Mouse (Mus musculus): ENCODE measurements around the gene Dock9.
"Not testable (repeated sequence)": the region's sequence is repeated elsewhere in the genome, so short reads cannot be mapped to it uniquely, and the experiment has no call there.

Dock9 gene

GRCm38 (mm10) chr14:121738431-121739403 is 58.9 kb downstream of the Dock9 start:
- DNase-seq (ENCODE audit: low spot score in 2 of 2), result peak; percentile 63 to 79

GRCm38 (mm10) chr14:121737277-121737676 is 60.4 kb downstream of the Dock9 start:
- peak; percentile 65 to 83 for DNase-seq (ENCODE audit: low spot score in 2 of 2)

- no peak for DNase-seq (ENCODE audit: low spot score in 2 of 2)
Observed at GRCm38 (mm10) chr14:121735678-121736077, 62.0 kb downstream of the Dock9 start.

GRCm38 (mm10) chr14:121734217-121734616 is 63.4 kb downstream of the Dock9 start:
- DNase-seq (ENCODE audit: low spot score in 2 of 2), result no peak

GRCm38 (mm10) chr14:121733694-121734093 is 63.9 kb downstream of the Dock9 start:
- no peak for DNase-seq (ENCODE audit: low spot score in 2 of 2)

- no peak for DNase-seq (ENCODE audit: low spot score in 2 of 2)
Observed at GRCm38 (mm10) chr14:121732196-121732595, 65.4 kb downstream of the Dock9 start.

- no peak for DNase-seq (ENCODE audit: low spot score in 2 of 2)
Observed at GRCm38 (mm10) chr14:121731688-121732168, 65.9 kb downstream of the Dock9 start.

- DNase-seq (ENCODE audit: low spot score in 2 of 2), result no peak
Observed at GRCm38 (mm10) chr14:121730966-121731365, 66.7 kb downstream of the Dock9 start.

- DNase-seq (ENCODE audit: low spot score in 2 of 2), result no peak
Observed at GRCm38 (mm10) chr14:121727996-121728395, 69.6 kb downstream of the Dock9 start.

- DNase-seq (ENCODE audit: low spot score in 2 of 2), result no peak
Observed at GRCm38 (mm10) chr14:121724501-121724900, 73.1 kb downstream of the Dock9 start.

GRCm38 (mm10) chr14:121722774-121723173 is 74.9 kb downstream of the Dock9 start:
- DNase-seq (ENCODE audit: low spot score in 2 of 2), result no peak

DNA sequence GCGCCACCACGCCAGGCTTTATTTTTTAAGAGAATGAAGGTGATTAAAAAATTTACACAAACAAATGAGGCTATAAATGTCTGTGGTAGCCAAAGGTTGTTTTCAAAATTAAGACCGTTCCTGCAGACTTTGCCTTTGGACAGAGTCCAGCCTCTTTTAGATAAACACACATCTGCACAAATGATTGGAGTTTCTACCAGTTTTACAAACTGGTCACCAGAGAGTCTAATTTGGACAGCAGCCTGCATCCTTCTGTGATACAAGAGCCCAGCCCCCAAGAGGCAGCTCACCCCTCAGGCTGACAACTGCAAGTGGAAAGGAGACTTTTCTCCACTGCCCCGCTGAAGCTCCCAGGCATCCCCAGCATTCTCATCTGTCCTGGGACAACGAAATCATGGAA is 76.2 kb downstream of the Dock9 start:
- no peak for DNase-seq (ENCODE audit: low spot score in 2 of 2)

DNA sequence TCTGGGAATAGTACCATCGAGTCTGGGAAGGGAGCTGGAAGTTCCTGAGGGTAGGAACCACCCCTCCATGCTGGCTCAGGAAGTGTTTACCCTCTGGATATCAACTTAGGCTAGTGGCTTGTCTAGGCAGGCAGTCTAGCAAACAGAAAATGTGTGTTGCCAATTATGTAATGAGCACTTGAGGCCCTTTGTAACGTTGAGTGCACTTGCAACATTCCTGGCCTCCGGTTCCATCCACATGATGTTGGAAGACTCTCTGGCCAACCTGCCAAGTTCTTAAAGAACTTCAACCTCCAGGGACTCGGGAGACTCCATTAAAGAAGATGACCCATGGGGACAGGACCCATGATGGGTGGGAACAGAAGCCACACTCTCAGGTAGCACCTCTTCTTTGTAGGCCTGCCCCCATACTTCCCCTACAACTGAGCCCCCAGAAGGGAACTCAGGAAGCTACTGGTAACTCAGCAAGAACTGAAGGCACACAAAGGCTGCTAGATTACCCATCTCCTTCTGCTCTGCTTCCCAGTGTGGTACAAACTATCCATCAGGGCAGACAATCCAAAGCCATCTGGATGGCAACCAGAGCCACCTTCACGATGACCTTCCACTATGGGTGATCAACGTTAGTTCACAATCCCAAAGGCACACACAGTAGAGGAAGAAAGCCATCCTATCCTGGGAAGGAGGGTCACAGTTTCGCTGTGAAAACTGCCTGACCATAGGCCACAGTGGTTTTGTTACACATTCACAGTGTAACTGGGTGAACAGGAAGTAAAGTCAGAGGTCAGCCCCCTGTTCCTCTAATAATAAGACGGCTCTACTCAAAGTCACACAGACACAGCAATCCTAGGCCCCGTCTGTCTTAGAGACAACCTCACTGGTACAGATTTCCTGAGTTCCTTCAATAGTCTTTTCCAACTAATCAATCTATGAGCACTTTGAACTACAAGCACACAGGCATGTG is 77.7 kb downstream of the Dock9 start:
- DNase-seq (ENCODE audit: low spot score in 2 of 2), result no peak

- not testable (repeated sequence) for DNase-seq (ENCODE audit: low spot score in 2 of 2)
Observed at GRCm38 (mm10) chr14:121714799-121715198, 82.8 kb downstream of the Dock9 start.

DNA sequence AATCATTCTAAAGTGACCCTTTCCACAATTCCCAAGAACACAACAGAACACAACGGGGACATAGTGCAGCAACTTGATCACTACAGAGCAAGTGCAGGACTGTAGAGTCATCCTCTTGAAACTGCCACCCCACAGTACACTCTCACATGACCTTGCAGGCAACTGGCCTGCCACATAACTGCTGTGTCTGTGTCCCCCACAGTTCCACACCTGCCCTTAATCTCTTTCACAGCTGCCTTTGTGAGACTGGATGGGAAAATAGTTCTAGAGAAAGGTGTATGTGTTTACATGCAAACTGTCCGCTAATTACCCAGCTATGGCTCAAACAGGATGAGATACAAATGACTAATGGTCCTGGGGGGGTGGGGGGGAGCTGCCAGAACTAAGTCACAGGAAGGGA is 83.4 kb downstream of the Dock9 start:
- DNase-seq (ENCODE audit: low spot score in 2 of 2), result no peak

GRCm38 (mm10) chr14:121713830-121714197 is 83.8 kb downstream of the Dock9 start:
- DNase-seq (ENCODE audit: low spot score in 2 of 2), result no peak

DNA sequence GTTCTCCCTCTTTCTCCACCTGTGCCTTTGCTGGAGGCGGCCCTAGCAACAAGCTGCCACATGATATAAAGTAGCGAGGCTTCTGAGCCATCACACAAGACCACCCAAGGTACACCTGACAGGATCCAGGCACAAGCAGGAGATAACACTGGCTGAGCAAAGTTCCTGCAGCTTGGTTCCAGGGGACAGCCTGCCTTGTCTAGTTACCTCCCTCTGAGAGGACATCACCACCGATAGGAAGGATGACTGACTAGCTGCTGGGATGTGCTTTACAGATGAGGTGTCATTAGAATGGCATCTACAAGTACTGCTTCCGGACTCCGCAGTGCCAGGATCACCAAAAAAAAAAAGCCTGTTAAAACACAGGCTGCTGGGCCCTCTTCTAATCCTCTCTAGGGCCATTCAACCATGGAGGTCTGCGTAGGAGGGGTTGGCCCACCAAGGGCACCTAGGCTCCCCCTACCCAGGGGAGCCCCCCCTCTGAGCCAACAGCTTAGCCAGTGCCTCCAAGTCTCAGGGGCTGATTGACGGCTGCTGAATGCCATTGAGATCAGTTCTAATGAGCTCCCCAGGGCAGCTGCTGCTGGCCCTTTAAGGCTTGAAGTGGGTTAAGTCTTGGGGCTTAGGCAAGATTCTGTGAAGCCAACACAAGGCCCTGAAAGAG is 84.3 kb downstream of the Dock9 start:
- DNase-seq (ENCODE audit: low spot score in 2 of 2), result no peak

DNA sequence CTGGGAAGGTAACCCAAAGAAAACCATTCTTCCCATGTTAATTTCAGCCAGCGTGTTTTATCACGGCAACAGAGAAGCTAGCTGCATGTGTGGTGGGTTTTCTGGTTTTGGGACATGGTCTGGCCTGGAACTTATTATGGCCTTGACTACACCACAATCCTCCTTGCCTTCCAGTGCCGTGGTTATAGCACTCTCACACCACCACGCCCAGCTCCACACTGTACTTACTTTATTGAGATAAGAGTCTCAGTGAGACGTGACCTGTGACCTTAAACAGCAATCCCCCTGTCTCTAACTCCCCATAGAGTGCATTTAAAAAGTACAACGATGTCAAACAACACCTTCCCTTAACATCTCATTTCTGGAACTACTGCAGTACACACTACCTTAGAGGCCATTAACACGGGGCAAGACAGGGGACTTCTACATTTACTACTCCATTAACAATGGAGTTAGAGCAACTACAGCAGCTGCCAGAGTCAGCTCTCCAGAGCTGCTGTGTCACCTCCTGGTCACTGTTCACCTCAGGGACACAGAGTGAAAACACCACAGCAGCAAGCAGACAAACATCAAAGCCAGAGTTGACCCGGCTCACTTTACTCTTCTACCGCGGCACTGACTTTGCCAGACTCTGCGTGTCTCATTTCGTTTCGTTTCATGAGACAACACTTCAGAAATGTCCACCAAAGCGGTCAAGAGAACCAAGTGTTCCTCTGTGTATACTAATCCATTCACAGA is 86.4 kb downstream of the Dock9 start:
- DNase-seq (ENCODE audit: low spot score in 2 of 2), result no peak

- no peak for DNase-seq (ENCODE audit: low spot score in 2 of 2)
Observed at GRCm38 (mm10) chr14:121710130-121710529, 87.5 kb downstream of the Dock9 start.

DNA sequence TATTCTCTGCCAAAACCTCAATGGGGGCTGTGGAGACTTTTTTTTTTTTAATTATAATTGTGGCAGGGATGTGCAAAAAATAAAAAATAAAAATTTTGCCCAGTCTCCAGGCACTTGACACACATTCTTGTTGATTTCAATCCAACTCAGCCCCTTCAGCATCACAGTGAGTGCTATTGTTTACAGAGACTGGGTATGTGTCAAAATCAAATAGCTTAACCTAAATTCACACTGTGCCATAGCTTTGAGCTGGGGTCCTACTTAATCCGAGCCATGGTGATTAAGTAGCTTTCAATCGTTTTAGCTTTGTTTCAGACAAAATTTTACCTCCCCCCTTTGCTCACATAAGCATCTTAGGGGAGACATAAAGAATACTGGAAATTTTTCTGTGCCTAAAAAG is 89.4 kb downstream of the Dock9 start:
- DNase-seq (ENCODE audit: low spot score in 2 of 2), result no peak

GRCm38 (mm10) chr14:121706482-121706901 is 91.1 kb downstream of the Dock9 start:
- DNase-seq (ENCODE audit: low spot score in 2 of 2), result no peak

All from right cerebral cortex, postnatal 10 days (tissue).